Mouse (Mus musculus) cerebellum, adult 8-10 months (tissue): ENCODE data around the gene Bglap2.
A peak's percentile ranks its signal among the peaks of the same experiment; 100 is the strongest.
"Not testable (repeated sequence)": the region's sequence is repeated elsewhere in the genome, so short reads cannot be mapped to it uniquely, and the experiment has no call there.

Source experiments
- DNase-seq: peaks from one replicate; pipeline ENCODE4 v3.0.0; 2022

Gene Bglap2

DNA sequence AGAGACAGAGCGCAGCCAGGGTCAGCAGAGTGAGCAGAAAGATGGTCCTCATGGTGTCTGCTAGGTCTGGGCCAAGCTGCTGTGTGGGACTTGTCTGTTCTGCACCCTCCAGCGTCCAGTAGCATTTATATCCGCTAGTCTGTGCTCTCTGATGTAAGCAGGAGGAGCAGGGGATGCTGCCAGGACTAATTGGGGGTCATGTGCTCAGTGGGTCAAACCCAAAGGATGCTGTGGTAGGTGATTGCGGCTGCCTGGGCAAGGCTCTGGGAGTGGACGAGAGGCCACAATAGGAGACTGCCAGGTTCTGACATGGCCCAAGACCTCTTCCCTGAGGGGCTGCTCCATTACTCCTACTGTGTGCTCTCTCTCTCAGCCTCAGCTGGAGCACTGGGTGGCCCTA lies 5.9 kb upstream of the Bglap2 start, which contains the start of gene Bglap:
Gene Bglap, minus strand, starts transcription at position 101 of the 400 bp plus-strand sequence.
- DNase-seq: no peak

GRCm38 (mm10) chr3:88382383-88382782 lies 3.9 kb upstream of the Bglap2 start:
- DNase-seq: not testable (repeated sequence)

DNA sequence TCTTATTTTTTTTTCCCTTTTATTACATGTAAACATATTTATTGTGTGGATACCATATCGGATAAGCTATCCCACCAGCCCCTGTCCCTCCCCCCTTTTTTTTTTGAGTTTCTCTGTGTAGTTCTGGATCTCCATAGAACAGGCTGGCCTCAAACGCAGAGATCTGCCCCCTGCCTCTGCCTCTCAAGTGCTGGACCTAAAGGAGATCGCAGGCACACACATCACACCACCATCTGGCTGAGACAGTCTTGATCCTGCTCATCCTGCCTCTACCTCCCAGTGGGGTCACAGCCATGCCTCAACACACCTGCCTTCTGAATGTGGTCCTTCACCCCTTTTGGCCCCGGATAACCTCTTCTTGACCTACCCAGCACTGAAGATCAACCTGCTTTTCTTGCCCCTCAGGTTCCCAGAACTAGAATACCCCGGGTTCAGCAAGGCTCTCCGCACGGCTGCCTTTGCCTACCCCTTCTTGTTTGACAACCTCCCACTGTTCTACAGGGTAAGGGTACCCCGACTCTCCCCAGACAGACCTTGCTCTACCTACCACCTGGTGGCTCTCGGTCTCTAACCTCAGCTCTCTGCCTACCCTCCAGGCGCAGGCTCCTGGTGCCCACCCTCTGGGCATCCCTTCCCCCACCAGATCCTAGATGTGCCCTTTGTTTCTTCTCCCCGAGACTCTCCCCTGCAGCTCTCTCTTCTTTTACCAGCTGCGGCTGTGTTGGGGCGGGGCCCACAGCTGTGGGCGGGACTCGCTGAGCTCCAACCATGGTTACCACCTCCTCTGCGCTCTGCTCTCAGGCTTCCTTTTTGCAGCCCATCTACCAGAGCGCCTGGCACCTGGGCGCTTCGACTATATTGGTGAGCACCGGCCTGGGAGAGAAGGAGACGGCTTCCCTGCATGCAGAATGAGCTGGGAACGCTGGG lies 3.2 kb upstream of the Bglap2 start:
- DNase-seq: not testable (repeated sequence)

GRCm38 (mm10) chr3:88376644-88377043 lies 1.9 kb downstream of the Bglap2 start:
- DNase-seq: not testable (repeated sequence)

GRCm38 (mm10) chr3:88375750-88376626 lies 2.5 kb downstream of the Bglap2 start:
- not testable (repeated sequence) for DNase-seq

DNA sequence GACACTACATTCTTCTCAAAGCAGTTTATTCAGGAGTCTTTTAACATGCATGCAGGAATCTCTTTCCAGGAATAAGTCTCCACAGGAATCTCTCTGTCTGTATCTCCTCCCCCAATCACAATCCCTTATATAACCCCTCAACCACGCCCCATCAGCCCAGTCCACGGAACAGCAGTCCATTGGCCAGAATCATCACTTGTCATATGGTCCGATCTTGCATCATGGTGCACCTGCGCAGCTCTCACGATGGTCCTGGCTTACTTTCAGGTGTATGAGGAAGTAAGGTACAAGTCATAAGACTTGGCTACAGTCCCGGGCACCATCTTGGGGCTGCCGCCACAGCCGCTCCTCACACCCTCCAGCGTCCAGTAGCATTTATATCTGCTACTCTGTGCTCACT lies 5.9 kb downstream of the Bglap2 start, which contains the start of gene Bglap3:
Gene Bglap3, minus strand, starts transcription at position 101 of the 400 bp plus-strand sequence.
- DNase-seq: not testable (repeated sequence)

GRCm38 (mm10) chr3:88368511-88368910 lies 10.0 kb downstream of the Bglap2 start:
- not testable (repeated sequence) for DNase-seq

DNA sequence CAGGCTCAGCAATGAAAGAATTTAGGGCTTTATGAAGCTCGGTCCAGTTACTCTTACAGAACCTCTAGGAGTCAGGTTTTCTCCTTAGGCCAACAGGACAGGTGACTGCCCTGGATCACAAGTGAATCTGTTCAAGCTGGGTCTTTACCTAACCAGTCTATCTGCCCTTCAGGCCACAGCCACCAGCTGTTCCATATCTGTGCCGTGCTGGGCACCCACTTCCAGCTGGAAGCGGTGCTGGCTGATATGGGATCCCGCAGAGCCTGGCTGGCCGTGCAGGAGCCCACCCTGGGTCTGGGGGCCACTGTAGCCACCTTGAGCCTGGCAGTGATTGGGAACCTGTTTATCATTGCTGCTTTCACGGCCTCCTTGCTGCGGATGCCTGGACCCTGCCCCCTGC lies 11.0 kb downstream of the Bglap2 start:
- DNase-seq: not testable (repeated sequence)

DNA sequence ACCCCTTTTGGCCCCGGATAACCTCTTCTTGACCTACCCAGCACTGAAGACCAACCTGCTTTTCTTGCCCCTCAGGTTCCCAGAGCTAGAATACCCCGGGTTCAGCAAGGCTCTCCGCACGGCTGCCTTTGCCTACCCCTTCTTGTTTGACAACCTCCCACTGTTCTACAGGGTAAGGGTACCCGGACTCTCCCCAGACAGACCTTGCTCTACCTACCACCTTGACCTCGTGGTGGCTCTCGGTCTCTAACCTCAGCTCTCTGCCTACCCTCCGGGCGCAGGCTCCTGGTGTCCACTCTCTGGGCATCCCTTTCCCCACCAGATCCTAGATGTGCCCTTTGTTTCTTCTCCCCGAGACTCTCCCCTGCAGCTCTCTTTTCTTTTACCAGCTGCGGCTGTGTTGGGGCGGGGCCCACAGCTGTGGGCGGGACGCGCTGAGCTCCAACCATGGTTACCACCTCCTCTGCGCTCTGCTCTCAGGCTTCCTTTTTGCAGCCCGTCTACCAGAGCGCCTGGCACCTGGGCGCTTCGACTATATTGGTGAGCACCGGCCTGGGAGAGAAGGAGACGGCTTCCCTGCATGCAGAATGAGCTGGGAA lies 11.6 kb downstream of the Bglap2 start:
- DNase-seq: not testable (repeated sequence)

DNA sequence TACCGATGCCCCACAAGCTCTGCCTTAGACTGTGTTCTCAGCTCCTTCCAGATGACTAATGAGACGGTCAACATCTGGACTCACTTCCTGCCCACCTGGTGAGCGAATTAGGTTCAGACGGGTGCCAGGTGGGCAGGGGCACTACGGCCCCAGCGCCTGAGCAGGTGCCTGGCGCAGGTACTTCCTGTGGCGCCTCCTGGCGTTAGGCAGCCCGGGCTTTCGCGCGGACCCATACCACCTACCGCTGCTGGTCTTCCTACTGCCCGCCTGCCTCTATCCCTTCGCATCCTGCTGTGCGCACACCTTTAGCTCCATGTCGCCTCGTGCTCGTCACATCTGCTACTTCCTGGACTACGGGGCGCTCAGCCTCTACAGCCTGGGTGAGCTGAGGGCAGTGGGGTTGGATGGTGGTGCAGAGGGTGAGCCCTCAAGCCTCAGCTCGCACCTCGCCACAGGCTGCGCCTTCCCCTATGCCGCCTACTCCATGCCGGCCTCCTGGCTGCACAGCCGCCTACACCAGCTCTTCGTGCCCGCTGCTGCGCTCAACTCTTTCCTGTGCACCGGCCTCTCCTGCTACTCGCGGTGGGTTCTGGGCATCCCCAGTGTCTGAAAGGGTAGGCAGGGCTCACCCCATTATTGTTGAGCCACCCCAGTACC lies 12.7 kb downstream of the Bglap2 start:
- no peak for DNase-seq

GRCm38 (mm10) chr3:88364337-88364736 lies 14.2 kb downstream of the Bglap2 start, which contains the start of gene Paqr6:
Paqr6 (plus strand) TSS chr3:88364584.
- DNase-seq: no peak

GRCm38 (mm10) chr3:88363700-88364099 lies 14.8 kb downstream of the Bglap2 start:
- no peak for DNase-seq

DNA sequence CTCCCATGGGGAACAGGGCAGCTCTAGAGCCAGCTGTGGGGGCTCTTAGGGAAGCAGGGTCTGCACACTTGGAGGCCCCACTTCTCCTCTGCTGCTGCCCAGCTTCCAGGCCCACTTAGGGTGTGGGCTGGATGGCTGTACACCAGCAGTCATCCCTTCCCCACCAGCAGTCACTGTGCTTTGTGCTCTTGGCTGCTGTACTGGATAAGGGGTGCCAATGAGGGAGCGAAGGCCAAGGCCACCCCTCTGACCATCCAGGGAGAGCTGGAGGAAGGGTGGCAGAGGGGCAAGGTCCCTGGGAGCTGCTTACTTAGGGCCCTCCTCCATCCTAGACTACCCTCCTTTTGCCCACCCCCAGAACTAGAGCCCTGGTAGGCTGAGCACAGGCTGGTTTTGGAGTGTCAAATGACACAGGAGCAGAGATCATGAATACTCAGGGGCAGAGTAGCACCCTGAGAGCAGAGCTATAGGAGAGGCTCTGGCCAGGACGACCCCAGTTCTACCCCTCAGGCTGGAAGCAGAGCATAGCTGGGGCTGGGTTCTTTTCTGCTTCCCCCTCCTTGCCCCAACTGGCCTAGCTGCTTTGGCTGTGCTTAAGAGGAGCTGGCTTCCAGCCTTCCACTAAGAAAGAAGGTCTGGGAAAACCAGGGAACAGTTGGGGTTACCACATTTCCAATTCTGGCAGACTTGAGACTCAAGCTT lies 16.7 kb downstream of the Bglap2 start:
- DNase-seq: no peak

DNA sequence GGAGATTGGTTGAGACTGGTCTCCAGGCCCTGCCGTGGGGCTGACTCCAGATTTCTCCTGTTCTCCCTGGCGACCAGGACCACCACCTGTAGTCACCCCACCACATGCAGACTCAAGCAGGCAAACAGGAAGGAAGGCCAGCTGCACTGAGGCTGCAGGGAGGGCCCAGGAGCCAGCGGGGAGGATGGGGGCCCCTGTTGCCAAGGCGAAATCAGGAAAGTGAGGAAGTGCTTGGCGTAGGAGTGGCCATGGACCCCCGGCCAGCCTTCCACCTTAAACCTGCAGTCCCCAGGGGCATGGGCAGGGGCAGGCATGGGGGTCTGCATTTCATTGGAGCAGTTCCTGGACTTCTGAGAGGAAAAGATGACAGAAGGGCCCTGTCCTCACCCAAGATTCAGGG lies 17.4 kb downstream of the Bglap2 start:
- DNase-seq: no peak

DNA sequence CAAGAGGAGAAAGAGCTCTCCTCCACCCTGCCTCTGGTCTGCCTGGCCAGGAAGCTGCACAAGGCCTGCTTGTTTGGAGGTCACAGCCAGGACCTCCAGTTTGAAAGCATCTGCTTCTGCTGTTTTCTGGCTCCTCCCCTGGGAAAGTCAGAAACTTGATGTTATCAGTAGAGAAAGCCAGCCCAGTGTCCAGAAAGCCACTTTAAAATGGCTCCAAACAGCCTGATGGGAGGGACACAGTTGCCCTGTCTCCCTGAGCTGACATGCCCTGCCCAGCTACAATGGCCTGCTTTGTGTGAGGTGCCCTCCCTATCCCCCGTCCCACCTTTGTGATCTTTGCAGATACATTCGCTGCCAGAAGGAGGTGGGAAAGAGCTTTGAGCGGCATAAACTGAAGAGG lies 18.5 kb downstream of the Bglap2 start:
- no peak for DNase-seq

DNA sequence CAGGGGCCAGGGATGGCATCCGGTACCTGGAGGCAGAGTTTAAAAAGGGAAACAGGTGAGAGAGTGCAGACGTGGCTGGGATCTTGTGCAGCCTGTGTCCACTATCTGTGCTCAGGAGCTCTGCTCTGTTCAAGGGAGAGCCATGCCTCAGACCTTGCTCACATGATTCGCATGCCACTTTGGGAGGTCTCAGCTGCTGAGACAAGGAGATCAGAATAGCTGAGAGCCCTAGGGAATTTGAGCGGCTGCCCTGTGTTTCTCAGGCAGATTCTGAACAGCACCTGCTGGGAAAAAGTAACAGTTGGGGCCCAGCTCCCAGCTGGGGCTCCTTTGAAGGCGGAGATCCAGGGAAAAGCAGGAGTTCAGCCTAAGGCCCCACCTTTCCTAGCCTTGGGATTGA lies 18.9 kb downstream of the Bglap2 start:
- no peak for DNase-seq

DNA sequence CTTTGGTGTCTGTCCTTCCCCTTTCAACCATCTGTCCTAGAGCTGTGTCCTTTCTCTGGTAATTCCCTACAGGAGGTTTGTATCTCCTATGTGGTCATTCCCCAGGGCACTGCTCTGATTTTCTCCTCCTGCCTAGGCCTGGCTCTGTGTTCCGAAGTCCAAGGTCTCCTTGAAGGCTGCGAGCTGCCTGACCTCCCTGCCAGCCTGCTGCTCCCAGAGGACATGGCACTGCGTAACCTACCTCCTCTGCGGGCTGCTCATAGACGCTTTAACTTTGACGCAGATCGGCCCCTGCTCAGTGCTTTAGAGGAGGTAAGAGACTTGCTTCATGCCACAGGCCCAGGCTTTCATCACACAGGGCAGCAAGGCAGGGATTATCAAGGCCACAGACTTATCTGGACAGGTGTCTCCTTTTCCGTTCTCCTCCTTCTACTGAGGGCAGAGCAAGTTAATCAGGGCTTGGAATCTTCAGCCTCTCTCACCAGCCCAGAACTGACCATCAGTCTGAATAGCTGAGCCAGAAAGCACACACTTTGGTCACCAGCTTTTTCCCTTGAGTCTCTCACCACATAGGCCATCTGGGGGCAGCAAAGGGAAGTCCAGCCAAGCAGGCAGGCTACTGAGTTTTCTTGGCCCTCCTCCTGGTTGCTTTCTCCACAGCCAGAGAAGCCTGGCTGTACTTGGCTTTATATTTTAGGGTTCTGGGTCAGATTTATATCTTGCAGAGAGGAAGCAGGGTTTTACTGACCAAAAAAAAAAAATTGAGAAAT lies 23.9 kb downstream of the Bglap2 start:
- DNase-seq: no peak

DNA sequence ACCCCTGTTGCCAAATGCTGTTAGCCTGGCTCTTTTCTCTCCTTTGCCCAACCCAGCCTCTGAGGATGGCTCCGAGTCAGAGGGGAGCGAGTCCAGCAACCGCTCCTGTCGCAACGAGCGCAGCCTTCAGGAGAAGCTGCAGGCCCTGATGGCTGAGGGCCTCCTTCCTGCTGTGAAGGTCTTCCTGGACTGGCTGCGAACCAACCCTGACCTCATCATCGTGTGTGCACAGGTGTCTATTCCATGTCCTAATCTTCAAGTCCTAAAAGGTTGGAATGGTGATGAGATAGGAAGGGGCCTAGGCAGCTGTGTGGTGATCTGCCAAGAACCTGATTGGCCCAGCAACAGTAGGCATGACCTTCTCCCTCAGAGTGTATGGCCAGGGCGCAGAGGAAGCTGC lies 25.6 kb downstream of the Bglap2 start:
- peak; percentile 53 for DNase-seq

GRCm38 (mm10) chr3:88350732-88351131 lies 27.8 kb downstream of the Bglap2 start:
- DNase-seq: no peak

GRCm38 (mm10) chr3:88339006-88339405 lies 39.5 kb downstream of the Bglap2 start:
- DNase-seq: no peak

DNA sequence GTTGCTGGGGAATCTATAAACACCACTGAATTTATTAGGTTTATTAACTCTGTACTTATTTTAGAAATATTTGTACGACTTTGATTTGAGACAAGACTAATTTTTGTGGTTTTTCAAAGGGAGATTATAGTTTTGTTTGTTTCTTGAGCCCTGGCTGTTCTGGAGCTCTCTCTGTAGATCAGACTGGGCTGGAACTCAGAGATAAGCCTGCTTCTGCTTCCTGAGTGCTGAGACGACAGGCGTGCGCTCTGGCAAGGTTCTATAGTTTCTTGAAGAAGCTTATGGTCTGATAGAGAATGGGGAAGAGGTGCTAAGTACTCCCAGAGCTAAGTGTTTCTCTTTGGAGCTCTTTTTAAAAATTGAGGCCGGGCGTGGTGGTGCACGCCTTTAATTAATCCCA lies 40.2 kb downstream of the Bglap2 start:
- DNase-seq: no peak
